Mouse (Mus musculus) cortical plate, adult 2 months (tissue): ENCODE measurements around the gene Dnah6. TPM values are rescaled to one million over a fixed set of nuclear protein-coding genes. Genes with fewer than 3 reads are reported as not detected.

Source experiments
- H3K27ac ChIP-seq: fragments of 200-500 bp; 2 replicates; pipeline ENCODE4 v1.5.1; 2012; ENCODE audit warnings: low read length, control low read depth, inconsistent platforms; ENCODE audit not compliant: insufficient read depth
- H3K4me1 ChIP-seq: fragments of 200-500 bp; 2 replicates; pipeline ENCODE4 v1.6.1; 2011; ENCODE audit warnings: low read length; ENCODE audit not compliant: control insufficient read depth, insufficient read depth
- H3K4me3 ChIP-seq: fragments of 200-500 bp; 2 replicates; pipeline ENCODE4 v1.5.1; 2011; ENCODE audit warnings: mild to moderate bottlenecking, low read length, control low read depth; ENCODE audit not compliant: insufficient read depth
- CTCF ChIP-seq: fragments of 200-500 bp; IDR thresholded peaks from 2 replicates; pipeline ENCODE4 v1.5.1; 2011; ENCODE audit warnings: mild to moderate bottlenecking, control low read depth, low read length; ENCODE audit not compliant: insufficient read depth; ENCODE audit errors: extremely low read depth
- POLR2A ChIP-seq: fragments of 200-500 bp; IDR thresholded peaks from 2 replicates; pipeline ENCODE4 v1.6.1; 2011; ENCODE audit warnings: mild to moderate bottlenecking, low read length, control low read depth; ENCODE audit not compliant: insufficient read depth; ENCODE audit errors: extremely low read depth
- polyA plus RNA-seq: library from polyadenylated mRNA; depleted of rRNA; stranded (reverse); fragments of >200 nt; gene quantifications from 2 replicates; pipeline ENCODE4 v1.2.3, GENCODE M21; 2012

Gene Dnah6
- polyA plus RNA-seq, 1 experiment: 0.35 TPM

DNA sequence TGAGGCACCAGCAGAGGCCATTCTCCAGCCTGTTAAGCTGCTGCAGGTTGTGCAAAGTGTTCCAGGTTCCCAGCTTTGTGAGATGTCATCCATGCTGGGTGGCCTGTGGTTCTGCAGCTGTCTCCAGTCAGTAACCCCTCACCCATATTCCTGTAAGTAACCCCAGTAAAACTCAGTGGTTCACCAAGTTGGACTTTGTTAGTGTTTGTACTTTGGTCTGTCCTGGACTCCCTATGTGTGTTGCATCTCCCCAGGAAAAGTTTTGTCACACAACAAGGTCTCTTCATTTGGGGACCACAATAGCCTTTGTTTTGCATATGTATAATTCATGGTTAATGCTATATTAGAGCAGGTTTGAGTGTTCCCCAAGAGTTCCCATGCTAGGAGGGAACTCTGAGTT lies 30.9 kb upstream of the Dnah6 start:
- TF ChIP-seq POLR2A (no peak), CTCF (no peak)
- H3K4me1 ChIP-seq: peaks cover 10% of the 10 kb centered on the region

DNA sequence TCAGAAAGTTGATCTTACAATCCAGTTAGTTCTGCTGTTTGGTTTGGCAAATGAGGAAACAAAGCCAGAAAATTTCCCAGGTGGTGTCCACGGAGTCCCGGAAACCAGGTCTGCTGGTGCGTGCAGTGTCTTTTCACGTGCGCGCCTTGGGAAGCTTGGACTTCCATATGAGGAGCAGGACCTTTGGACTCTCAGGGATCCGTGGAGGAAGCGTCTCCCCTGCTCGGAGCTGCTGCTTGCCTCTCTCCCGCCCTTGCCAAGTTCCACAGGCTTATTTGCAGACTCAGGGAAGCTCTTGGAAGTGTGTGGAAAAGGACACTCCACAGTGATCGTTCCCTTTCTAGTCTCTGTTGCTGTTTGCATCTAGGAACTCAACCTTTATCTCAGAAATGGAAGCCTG lies 29.9 kb upstream of the Dnah6 start:
- no peak overlapping the region for H3K4me3 ChIP-seq
- TF ChIP-seq CTCF (no peak), POLR2A (no peak)
- H3K4me1 ChIP-seq: peaks cover 10% of the 10 kb centered on the region
- no peak overlapping the region for H3K27ac ChIP-seq

More for the DNA sequence above, 30.9 kb upstream of the Dnah6 start:
- no peak overlapping the region for H3K27ac ChIP-seq
- H3K4me3 ChIP-seq: no peak overlapping the region

DNA sequence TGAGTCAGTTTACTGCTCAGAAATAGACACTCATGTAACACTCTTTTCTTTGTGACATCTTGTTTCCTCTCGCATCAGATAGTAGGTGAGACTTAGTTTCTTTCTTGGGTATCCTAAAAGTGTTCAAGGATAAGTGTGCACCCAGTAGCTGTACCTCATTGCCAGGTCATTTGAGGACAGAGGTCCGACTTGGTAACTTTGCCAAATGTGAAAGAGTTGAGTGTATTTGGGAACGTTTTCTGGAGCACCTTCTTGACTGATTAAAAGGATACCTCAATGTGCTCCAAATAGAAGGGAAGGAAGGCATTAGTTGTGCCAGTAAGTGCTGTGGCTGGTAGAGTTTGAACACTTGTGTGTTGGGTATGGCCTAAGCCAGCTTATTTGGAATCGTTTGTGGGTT lies 28.4 kb upstream of the Dnah6 start:
- Histone ChIP-seq H3K27ac (no peak overlapping the region), H3K4me1 (peaks cover 8% of the 10 kb centered on the region), H3K4me3 (no peak overlapping the region)
- TF ChIP-seq POLR2A: no peak
- TF ChIP-seq CTCF: no peak

DNA sequence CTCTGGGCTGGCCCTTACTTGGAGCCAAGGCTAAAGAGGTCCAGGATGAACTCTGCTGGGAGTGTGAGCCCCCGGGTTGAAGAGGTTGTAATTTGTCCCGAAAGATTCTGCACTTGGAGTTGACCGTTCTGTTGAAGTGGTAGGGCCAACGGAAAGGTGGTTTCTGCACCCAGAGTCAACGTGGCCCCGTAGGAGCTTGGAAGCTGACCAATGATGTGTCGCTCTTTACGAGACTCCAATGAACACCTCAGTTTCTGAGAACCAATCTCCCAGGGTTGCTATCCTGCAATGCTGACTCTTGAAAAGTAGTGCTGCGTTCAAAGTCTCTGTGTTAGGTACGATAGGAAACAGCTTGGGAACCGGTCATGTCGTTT lies 27.6 kb upstream of the Dnah6 start:
- Histone ChIP-seq H3K27ac (no peak overlapping the region), H3K4me3 (peak overlapping the region; percentile 76), H3K4me1 (peaks cover 5% of the 10 kb centered on the region; the same call in 1 of the 2 replicates)
- no peak for TF ChIP-seq POLR2A

DNA sequence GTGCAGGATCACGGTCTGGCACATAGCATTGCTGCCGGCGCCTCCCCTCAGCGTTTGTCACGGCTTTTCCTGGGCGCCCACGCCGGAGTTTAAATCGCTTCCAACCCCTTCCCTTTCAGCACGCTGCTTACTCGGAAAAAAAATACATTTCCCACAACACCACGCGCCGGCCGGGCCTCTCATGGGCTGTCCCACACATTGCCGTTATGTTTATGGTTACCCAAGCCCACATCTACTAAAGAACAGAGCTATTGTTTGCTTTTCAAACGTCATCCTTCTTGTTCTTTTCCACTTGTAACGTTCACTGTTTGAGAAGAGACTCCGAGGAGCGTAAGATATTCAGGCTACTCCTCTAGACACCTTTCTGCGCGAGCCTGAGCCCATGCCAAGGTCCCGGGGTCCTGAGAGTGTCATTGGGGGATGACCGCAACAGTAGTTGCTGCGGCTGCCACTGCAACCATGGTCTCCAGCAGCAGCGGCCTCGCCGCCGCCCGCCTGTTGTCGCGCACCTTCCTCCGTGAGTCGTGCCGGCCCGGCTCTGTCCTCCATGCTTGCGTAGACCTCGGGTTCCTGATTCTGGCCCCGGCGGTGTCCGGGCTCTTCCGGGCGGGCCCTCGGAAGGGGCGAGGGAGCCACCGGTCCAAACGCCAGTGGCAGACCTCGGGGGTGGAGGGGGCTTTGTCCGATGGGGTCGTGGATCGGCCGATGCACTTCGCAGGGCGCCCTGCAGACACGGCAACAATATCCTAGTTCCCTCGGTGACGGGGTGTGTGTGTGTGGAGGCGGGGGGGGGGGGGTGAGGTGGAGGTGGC lies 27.0 kb upstream of the Dnah6 start, which contains the start of gene Suclg1:
Gene Suclg1 (plus strand): TSS at position 146 of the 812 bp plus-strand sequence.
- peak within 1 kb of the TSS; percentile 85 for H3K27ac ChIP-seq
- H3K4me1 ChIP-seq: peaks cover 5% of the 10 kb centered on the region; the same call in 1 of the 2 replicates
- H3K4me3 ChIP-seq: peak within 1 kb of the TSS; percentile 76
- TF ChIP-seq POLR2A (peak; percentile 82), CTCF (no peak)

DNA sequence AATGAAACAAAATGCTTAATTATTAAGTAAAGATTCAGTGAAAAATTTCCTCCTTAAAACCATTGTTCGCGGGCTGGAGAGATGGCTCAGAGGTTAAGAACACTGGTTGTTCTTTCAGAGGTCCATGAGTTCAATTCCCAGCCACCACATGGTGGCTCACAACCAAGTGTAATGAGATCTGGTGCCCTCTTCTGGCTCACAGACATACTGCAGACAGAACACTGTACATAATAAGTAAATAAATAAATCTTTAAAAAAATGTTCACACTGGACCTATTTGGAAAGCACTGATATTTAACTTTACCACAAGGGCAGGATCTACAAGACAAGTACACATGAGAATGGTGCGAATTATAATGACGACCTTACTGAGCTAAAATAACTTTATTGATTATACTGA lies 26.0 kb upstream of the Dnah6 start:
- H3K4me3 ChIP-seq: no peak overlapping the region; the same call in 1 of the 2 replicates
- H3K27ac ChIP-seq: no peak overlapping the region
- peaks cover 5% of the 10 kb centered on the region; the same call in 1 of the 2 replicates for H3K4me1 ChIP-seq
- no peak for TF ChIP-seq POLR2A
- peak; percentile 25; the same call in 1 of the 2 replicates for TF ChIP-seq CTCF

DNA sequence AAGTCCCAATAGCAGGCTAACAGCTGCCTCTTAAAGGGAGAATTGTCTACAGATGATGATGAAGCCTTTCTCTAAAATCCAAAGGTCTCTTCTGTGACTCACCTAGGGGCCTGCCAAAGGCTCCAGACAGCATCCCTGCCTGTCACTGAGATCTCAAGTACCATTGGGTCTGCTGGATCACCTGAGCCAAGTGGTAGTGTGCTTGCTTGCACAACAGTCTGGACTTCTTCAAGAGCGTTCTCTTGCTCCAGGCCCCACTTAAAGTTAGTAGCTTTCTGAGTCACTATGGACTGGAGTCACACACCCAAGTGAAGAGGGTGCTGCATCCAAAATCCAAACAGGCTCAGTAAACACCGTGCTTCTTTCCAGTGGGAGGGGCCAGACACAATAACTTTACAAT lies 25.4 kb upstream of the Dnah6 start:
- Histone ChIP-seq H3K4me1 (peaks cover 5% of the 10 kb centered on the region; the same call in 1 of the 2 replicates), H3K4me3 (no peak overlapping the region), H3K27ac (no peak overlapping the region)
- TF ChIP-seq POLR2A (no peak), CTCF (no peak)

DNA sequence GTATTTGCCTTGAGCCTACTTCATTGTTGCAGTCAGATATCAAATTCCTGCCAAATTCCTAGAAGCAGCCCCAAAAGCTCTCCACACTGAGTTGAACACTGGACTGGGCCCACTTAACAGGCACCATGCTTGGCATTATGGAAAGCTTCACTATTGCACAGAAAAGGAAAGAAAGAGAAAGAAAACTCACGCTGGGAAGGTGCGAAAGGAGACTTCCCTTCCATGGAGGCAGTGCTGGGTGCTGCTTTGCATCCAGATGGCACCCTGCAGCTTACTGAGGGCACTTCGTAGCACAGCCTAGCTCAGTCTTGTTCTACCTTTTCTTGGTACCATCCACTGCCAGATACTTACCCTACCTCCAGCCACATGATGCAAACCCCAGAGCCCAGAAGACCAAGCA lies 14.2 kb upstream of the Dnah6 start:
- TF ChIP-seq CTCF: no peak
- no peak for TF ChIP-seq POLR2A
- H3K4me3 ChIP-seq: no peak overlapping the region
- no peak overlapping the region for H3K27ac ChIP-seq
- H3K4me1 ChIP-seq: no peaks in the 10 kb centered on the region

DNA sequence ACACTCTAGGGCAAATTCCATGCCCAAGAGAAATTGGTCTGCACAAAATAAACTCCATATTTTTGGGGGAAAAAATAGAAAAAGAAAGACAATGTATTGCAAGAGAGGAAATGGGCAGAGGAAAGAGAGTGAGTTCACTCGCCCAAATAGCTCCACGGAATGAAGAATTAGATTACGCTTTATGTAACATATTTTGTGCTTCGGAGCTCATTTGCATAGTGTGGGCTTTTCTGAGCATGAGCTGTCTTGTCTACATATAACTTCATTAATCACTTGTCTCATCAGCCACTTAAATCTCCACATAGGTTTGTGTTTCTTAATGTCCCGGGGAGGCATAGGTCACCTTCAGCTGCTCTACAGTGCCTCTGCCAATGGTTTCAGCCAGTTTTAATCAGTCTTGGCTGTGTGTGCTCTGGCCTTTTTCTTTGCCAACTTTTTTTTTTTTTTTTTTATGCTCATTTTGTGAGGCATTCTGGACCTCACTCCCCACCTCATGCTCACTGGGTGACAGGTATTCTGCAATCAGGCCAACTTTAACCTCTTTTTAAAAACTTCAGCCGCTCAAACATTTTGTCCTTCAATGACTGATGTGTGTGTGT lies 12.9 kb upstream of the Dnah6 start:
- H3K4me3 ChIP-seq: no peak overlapping the region
- H3K27ac ChIP-seq: no peak overlapping the region
- no peak for TF ChIP-seq CTCF
- no peak for TF ChIP-seq POLR2A
- H3K4me1 ChIP-seq: no peaks in the 10 kb centered on the region

DNA sequence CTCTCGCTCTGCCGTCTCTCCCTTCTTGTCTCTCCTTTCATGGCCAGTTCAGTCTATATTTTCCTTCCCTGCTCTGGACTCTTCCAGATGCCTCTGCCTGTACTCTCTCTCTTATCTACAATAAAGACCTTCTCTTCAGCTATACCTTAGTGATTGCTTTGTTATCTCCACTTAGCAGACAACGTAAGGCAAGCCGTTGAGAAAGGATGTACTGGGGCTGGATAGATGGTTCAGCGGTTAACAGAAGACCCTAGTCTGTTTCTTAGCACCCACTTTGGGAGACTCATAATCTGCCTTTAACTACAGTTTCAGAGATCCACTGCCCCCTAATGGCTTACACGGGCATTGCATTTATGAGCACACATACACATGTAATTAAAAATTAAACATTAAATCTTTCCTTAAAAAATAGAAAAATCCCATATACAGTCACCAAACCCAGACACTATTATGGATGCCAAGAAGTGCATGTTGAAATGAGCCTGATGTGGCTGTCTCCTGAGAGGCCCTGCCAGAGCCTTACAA lies 11.8 kb upstream of the Dnah6 start:
- Histone ChIP-seq H3K4me3 (no peak overlapping the region), H3K4me1 (no peaks in the 10 kb centered on the region), H3K27ac (no peak overlapping the region)
- TF ChIP-seq CTCF (no peak), POLR2A (no peak)
